Mouse (Mus musculus) neutrophil, adult 83 days (primary cell): ENCODE results near the gene Procr. TPM values are rescaled to one million over a fixed set of nuclear protein-coding genes. Genes with fewer than 3 reads are reported as not detected.

Experiments used
- total RNA-seq, 2 experiments: library from RNA; stranded (reverse); gene quantifications; one replicate each; pipeline ENCODE4 v1.2.4; 2023

The Procr gene
- total RNA-seq, result not detected

DNA sequence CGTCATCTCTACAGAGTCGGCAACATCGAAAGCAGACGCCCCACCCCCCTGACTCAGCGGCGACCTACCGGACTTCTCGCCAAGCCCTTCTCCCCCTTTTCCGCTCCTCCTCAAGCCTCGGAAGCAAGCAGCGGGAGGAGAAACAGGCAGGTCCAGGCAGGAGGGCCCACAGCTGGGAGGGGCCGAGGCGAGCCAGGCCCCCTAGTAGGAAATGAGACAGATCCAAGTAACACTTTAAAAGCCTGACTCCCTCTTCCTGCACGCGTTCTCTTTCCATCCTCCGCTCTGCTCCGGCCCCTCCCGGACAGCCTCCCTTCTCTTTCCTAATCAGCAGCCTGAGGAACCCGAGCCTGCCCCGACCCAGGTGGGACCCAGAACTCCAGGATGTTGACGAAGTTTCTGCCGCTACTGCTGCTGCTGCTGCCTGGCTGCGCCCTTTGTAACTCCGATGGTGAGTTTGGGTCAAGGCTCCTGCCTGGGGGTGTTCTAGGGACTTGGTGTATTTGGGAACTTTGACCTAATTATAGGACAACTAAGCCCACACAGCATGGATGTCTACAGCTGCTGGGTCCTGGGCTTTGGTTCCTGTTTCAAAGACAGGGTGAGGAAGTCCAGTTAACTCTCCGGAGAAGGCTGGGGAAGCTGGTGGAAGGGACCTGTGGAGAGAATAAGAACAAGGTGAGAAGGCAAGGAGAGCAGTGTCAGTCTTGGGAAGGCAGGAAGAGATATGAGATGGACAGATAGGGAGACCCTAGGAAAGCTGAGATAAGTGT lies at the start of gene Procr:
Gene Procr, plus strand, starts transcription at position 104 of the 773 bp plus-strand sequence.

GRCm38 (mm10) chr2:155729158-155729645 lies 21.7 kb upstream of the Procr start, which contains the start of gene Edem2:
TSS of gene Edem2 (minus strand) at chr2:155729475.

DNA sequence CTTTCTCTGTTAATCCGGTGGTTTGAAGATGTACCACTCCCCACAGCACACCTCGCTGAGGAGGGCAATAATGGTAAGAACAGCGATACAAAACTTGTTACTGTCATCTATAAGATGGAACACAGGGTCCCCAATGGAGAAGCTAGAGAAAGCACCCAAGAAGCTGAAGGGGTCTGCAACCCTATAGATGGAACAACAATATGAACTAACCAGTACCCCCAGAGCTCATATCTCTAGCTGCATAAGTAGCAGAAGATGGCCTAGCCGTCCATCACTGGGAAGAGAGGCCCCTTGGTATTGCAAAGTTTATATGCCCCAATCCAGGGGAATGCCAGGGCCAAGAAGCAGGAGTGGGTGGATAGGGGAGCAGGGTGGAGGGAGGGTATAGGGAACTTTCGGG lies 15.2 kb upstream of the Procr start, which contains the start of gene Gm17581:
Gene Gm17581, minus strand, starts transcription at position 101 of the 400 bp plus-strand sequence.

GRCm38 (mm10) chr2:155774927-155775684 lies 24.2 kb downstream of the Procr start, which contains the start of gene Mmp24:
TSS of gene Mmp24 (plus strand) at chr2:155775342.

Other genes starting within 250 kb of the Procr start
- 1 to 10 TPM; 6.8 to 8.1 TPM for gene Acss2, start 233.2 kb upstream of the Procr start, total RNA-seq
- not detected for gene Ggt7, start 232.9 kb upstream of the Procr start, total RNA-seq
- 10 to 100 TPM; 10.1 to 11.1 TPM for gene Gss, start 158.3 kb upstream of the Procr start, total RNA-seq
- not detected for gene Myh7b, start 139.9 kb upstream of the Procr start, total RNA-seq
- gene Trpc4ap, start 58.7 kb upstream of the Procr start, total RNA-seq, result 100 to 1,000 TPM; 127 to 136 TPM
- 10 to 100 TPM; 36.7 to 39.8 TPM for gene Edem2, start 21.6 kb upstream of the Procr start, total RNA-seq
- gene Gm17581, start 15.3 kb upstream of the Procr start, total RNA-seq, result not detected
- not detected for gene Mmp24, start 24.2 kb downstream of the Procr start, total RNA-seq
- 10 to 100 TPM in 1 of 2 experiments, 1 to 10 TPM in 1; 7.0 to 10.7 TPM for gene BC029722, start 68.3 kb downstream of the Procr start, total RNA-seq
- gene Eif6, start 75.8 kb downstream of the Procr start, total RNA-seq, result 10 to 100 TPM; 79.8 to 91.0 TPM
- not detected for gene Fam83c, start 83.7 kb downstream of the Procr start, total RNA-seq
- gene Uqcc1, start 179.2 kb downstream of the Procr start, total RNA-seq, result 10 to 100 TPM; 13.0 to 17.1 TPM
- gene Gm15557, start 189.6 kb downstream of the Procr start, total RNA-seq, result not detected
- gene Gdf5, start 194.2 kb downstream of the Procr start, total RNA-seq, result not detected
- gene Cep250, start 205.3 kb downstream of the Procr start, total RNA-seq, result 10 to 100 TPM; 58.0 to 65.1 TPM